Mouse (Mus musculus) liver, embryonic 14.5 days (tissue): ENCODE results near the gene C1rl.

ENCODE experiments used
- CTCF ChIP-seq: IDR thresholded peaks from 2 replicates; pipeline ENCODE4 v1.5.1; 2016; ENCODE audit warnings: antibody characterized with exemption, low read depth, control low read depth
- EP300 ChIP-seq: IDR thresholded peaks from 2 replicates; pipeline ENCODE4 v1.6.1; 2016; ENCODE audit warnings: antibody characterized with exemption, low read depth

GRCm38 (mm10) chr6:124479573-124479930 lies 13.4 kb upstream of the C1rl start:
- TF ChIP-seq CTCF: no peak
- TF ChIP-seq EP300: no peak
